Mouse (Mus musculus): ENCODE measurements around the gene Sval2. TPM values are rescaled to one million over a fixed set of nuclear protein-coding genes. Genes with fewer than 3 reads are reported as not detected.

Sval2 gene
- polyA plus RNA-seq (2014; fragmentation: Nextera tagmentation; extraction: Ambion mirVana), result not detected in 2 replicates

- H3K4me1 ChIP-seq (ENCODE audit: control insufficient read depth in 2 of 2, insufficient read depth in 2 of 2, low read length in 2 of 2), result no peaks in the 10 kb centered on the region
- no peaks in the 10 kb centered on the region for H3K36me3 ChIP-seq (ENCODE audit: control insufficient read depth, insufficient read depth, low read length)
- 71% methylated on average over 3 of the region's 3 CpGs for whole genome bisulfite sequencing
- H3K9me3 ChIP-seq (ENCODE audit: control insufficient read depth, low read length), result no peaks in the 10 kb centered on the region
- H3K27ac ChIP-seq (replicated peaks in 1 of 2; ENCODE audit: control insufficient read depth in 1 of 2, insufficient read depth in 1 of 2, low read depth in 2 of 2, low read length in 2 of 2), result no peak within 1 kb of the TSS
- H3K4me2 ChIP-seq (ENCODE audit: low read length), result no peak within 1 kb of the TSS
- H3K27me3 ChIP-seq (ENCODE audit: control insufficient read depth, insufficient read depth, low read length), result no peaks in the 10 kb centered on the region
- no peak for ATAC-seq (ENCODE audit: insufficient number of reproducible peaks, insufficient read depth, low FRiP score, low read depth)
- H3K4me3 ChIP-seq (ENCODE audit: control insufficient read depth in 1 of 2, insufficient read depth in 1 of 2, low read depth in 1 of 2, low read length in 2 of 2), result no peak within 1 kb of the TSS
- no peak within 1 kb of the TSS for H3K9ac ChIP-seq (ENCODE audit: low read length)
Observed at GRCm38 (mm10) chr6:41852689-41853088, at the start of gene Sval2. TSS of gene Sval2 (plus strand) at chr6:41852989.

GRCm38 (mm10) chr6:41824086-41824485 lies 28.7 kb upstream of the Sval2 start:
- Histone ChIP-seq H3K27ac (replicated peaks in 1 of 2; ENCODE audit: control insufficient read depth in 1 of 2, insufficient read depth in 1 of 2, low read depth in 2 of 2, low read length in 2 of 2) (no peak overlapping the region), H3K36me3 (ENCODE audit: control insufficient read depth, insufficient read depth, low read length) (no peaks in the 10 kb centered on the region), H3K9me3 (ENCODE audit: control insufficient read depth, low read length) (no peaks in the 10 kb centered on the region), H3K4me3 (ENCODE audit: control insufficient read depth in 1 of 2, insufficient read depth in 1 of 2, low read depth in 1 of 2, low read length in 2 of 2) (no peak overlapping the region), H3K9ac (ENCODE audit: low read length) (no peak overlapping the region), H3K4me1 (ENCODE audit: control insufficient read depth in 2 of 2, insufficient read depth in 2 of 2, low read length in 2 of 2) (no peaks in the 10 kb centered on the region), H3K27me3 (ENCODE audit: control insufficient read depth, insufficient read depth, low read length) (no peaks in the 10 kb centered on the region), H3K4me2 (ENCODE audit: low read length) (no peak overlapping the region)
- no peak for ATAC-seq (ENCODE audit: insufficient number of reproducible peaks, insufficient read depth, low FRiP score, low read depth)

- Histone ChIP-seq H3K27me3 (ENCODE audit: control insufficient read depth, insufficient read depth, low read length) (no peaks in the 10 kb centered on the region), H3K4me2 (ENCODE audit: low read length) (no peak overlapping the region), H3K4me3 (ENCODE audit: control insufficient read depth in 1 of 2, insufficient read depth in 1 of 2, low read depth in 1 of 2, low read length in 2 of 2) (no peak overlapping the region), H3K27ac (replicated peaks in 1 of 2; ENCODE audit: control insufficient read depth in 1 of 2, insufficient read depth in 1 of 2, low read depth in 2 of 2, low read length in 2 of 2) (no peak overlapping the region), H3K4me1 (ENCODE audit: control insufficient read depth in 2 of 2, insufficient read depth in 2 of 2, low read length in 2 of 2) (no peaks in the 10 kb centered on the region), H3K9me3 (ENCODE audit: control insufficient read depth, low read length) (no peaks in the 10 kb centered on the region), H3K9ac (ENCODE audit: low read length) (no peak overlapping the region), H3K36me3 (ENCODE audit: control insufficient read depth, insufficient read depth, low read length) (no peaks in the 10 kb centered on the region)
- WGBS, result 76% methylated on average over 2 of the region's 2 CpGs
- no peak for ATAC-seq (ENCODE audit: insufficient number of reproducible peaks, insufficient read depth, low FRiP score, low read depth)
Observed at GRCm38 (mm10) chr6:41829516-41829915, 23.3 kb upstream of the Sval2 start.

GRCm38 (mm10) chr6:41847235-41847634 lies 5.6 kb upstream of the Sval2 start, which contains the start of gene Pip:
TSS of gene Pip (plus strand) at chr6:41847535.
- Histone ChIP-seq H3K27me3 (ENCODE audit: control insufficient read depth, insufficient read depth, low read length) (no peaks in the 10 kb centered on the region), H3K36me3 (ENCODE audit: control insufficient read depth, insufficient read depth, low read length) (no peaks in the 10 kb centered on the region), H3K4me2 (ENCODE audit: low read length) (no peak within 1 kb of the TSS), H3K9ac (ENCODE audit: low read length) (no peak within 1 kb of the TSS), H3K4me3 (ENCODE audit: control insufficient read depth in 1 of 2, insufficient read depth in 1 of 2, low read depth in 1 of 2, low read length in 2 of 2) (no peak within 1 kb of the TSS), H3K4me1 (ENCODE audit: control insufficient read depth in 2 of 2, insufficient read depth in 2 of 2, low read length in 2 of 2) (no peaks in the 10 kb centered on the region), H3K27ac (replicated peaks in 1 of 2; ENCODE audit: control insufficient read depth in 1 of 2, insufficient read depth in 1 of 2, low read depth in 2 of 2, low read length in 2 of 2) (no peak within 1 kb of the TSS), H3K9me3 (ENCODE audit: control insufficient read depth, low read length) (no peaks in the 10 kb centered on the region)
- WGBS, result 75% methylated on average over 2 of the region's 2 CpGs
- ATAC-seq (ENCODE audit: insufficient number of reproducible peaks, insufficient read depth, low FRiP score, low read depth), result no peak

GRCm38 (mm10) chr6:41864038-41864437 lies 11.2 kb downstream of the Sval2 start:
- 60% methylated on average over 2 of the region's 2 CpGs for WGBS
- H3K27ac ChIP-seq (replicated peaks in 1 of 2; ENCODE audit: control insufficient read depth in 1 of 2, insufficient read depth in 1 of 2, low read depth in 2 of 2, low read length in 2 of 2), result no peak overlapping the region
- no peaks in the 10 kb centered on the region for H3K36me3 ChIP-seq (ENCODE audit: control insufficient read depth, insufficient read depth, low read length)
- no peaks in the 10 kb centered on the region for H3K27me3 ChIP-seq (ENCODE audit: control insufficient read depth, insufficient read depth, low read length)
- H3K4me1 ChIP-seq (ENCODE audit: control insufficient read depth in 2 of 2, insufficient read depth in 2 of 2, low read length in 2 of 2), result no peaks in the 10 kb centered on the region
- H3K4me3 ChIP-seq (ENCODE audit: control insufficient read depth in 1 of 2, insufficient read depth in 1 of 2, low read depth in 1 of 2, low read length in 2 of 2), result no peak overlapping the region
- no peak overlapping the region for H3K4me2 ChIP-seq (ENCODE audit: low read length)
- ATAC-seq (ENCODE audit: insufficient number of reproducible peaks, insufficient read depth, low FRiP score, low read depth), result no peak
- 0 out of 2 replicates have a peak, but pooled peaks cover 2% of the 10 kb centered on the region for H3K9me3 ChIP-seq (ENCODE audit: control insufficient read depth, low read length)
- H3K9ac ChIP-seq (ENCODE audit: low read length), result no peak overlapping the region

- Histone ChIP-seq H3K9ac (ENCODE audit: low read length) (no peak overlapping the region), H3K4me3 (ENCODE audit: control insufficient read depth in 1 of 2, insufficient read depth in 1 of 2, low read depth in 1 of 2, low read length in 2 of 2) (no peak overlapping the region), H3K27ac (replicated peaks in 1 of 2; ENCODE audit: control insufficient read depth in 1 of 2, insufficient read depth in 1 of 2, low read depth in 2 of 2, low read length in 2 of 2) (no peak overlapping the region), H3K4me2 (ENCODE audit: low read length) (no peak overlapping the region), H3K4me1 (ENCODE audit: control insufficient read depth in 2 of 2, insufficient read depth in 2 of 2, low read length in 2 of 2) (no peaks in the 10 kb centered on the region), H3K27me3 (ENCODE audit: control insufficient read depth, insufficient read depth, low read length) (no peaks in the 10 kb centered on the region), H3K9me3 (ENCODE audit: control insufficient read depth, low read length) (no peaks in the 10 kb centered on the region), H3K36me3 (ENCODE audit: control insufficient read depth, insufficient read depth, low read length) (no peaks in the 10 kb centered on the region)
- no peak for ATAC-seq (ENCODE audit: insufficient number of reproducible peaks, insufficient read depth, low FRiP score, low read depth)
- 70% methylated on average over 5 of the region's 5 CpGs for WGBS
Observed at GRCm38 (mm10) chr6:41911625-41912024, 58.8 kb downstream of the Sval2 start.

Other genes starting within 250 kb of the Sval2 start
- 2.8 and 4.4 TPM in 2 replicates for gene Ephb6, start 247.5 kb upstream of the Sval2 start, polyA plus RNA-seq (2014; fragmentation: Nextera tagmentation; extraction: Ambion mirVana)
- gene Trpv6, start 216.6 kb upstream of the Sval2 start, polyA plus RNA-seq (2014; fragmentation: Nextera tagmentation; extraction: Ambion mirVana), result not detected in 2 replicates
- gene Trpv5, start 172.2 kb upstream of the Sval2 start, polyA plus RNA-seq (2014; fragmentation: Nextera tagmentation; extraction: Ambion mirVana), result not detected in 2 replicates
- gene Llcfc1, start 168.6 kb upstream of the Sval2 start, polyA plus RNA-seq (2014; fragmentation: Nextera tagmentation; extraction: Ambion mirVana), result not detected in 2 replicates
- 1.1 and 2.0 TPM in 2 replicates for gene Kel, start 148.7 kb upstream of the Sval2 start, polyA plus RNA-seq (2014; fragmentation: Nextera tagmentation; extraction: Ambion mirVana)
- gene Olfr459, start 77.8 kb upstream of the Sval2 start, polyA plus RNA-seq (2014; fragmentation: Nextera tagmentation; extraction: Ambion mirVana), result not detected in 2 replicates
- not detected in 2 replicates for gene Pip, start 5.5 kb upstream of the Sval2 start, polyA plus RNA-seq (2014; fragmentation: Nextera tagmentation; extraction: Ambion mirVana)
- gene Sval1, start 98.6 kb downstream of the Sval2 start, polyA plus RNA-seq (2014; fragmentation: Nextera tagmentation; extraction: Ambion mirVana), result not detected in 2 replicates
- gene Sval3, start 115.2 kb downstream of the Sval2 start, polyA plus RNA-seq (2014; fragmentation: Nextera tagmentation; extraction: Ambion mirVana), result not detected in 2 replicates
- gene Sva, start 185.4 kb downstream of the Sval2 start, polyA plus RNA-seq (2014; fragmentation: Nextera tagmentation; extraction: Ambion mirVana), result not detected in 2 replicates

All from heart, embryonic 14.5 days (tissue).